Mouse (Mus musculus) adrenal gland, postnatal 10 days (tissue): ENCODE data around the gene Psmb3. TPM values are rescaled to one million over a fixed set of nuclear protein-coding genes. Genes with fewer than 3 reads are reported as not detected.

Source experiments
- DNase-seq: peaks from one replicate; pipeline ENCODE4 v3.0.0; 2021; ENCODE audit warnings: mixed read lengths
- total RNA-seq, 2 experiments: library from RNA; stranded (reverse); gene quantifications; 2 replicates each; pipeline ENCODE4 v1.2.3; 2021

Gene Psmb3
- total RNA-seq, 2 experiments from 2014 or later = 231 to 234 TPM

DNA sequence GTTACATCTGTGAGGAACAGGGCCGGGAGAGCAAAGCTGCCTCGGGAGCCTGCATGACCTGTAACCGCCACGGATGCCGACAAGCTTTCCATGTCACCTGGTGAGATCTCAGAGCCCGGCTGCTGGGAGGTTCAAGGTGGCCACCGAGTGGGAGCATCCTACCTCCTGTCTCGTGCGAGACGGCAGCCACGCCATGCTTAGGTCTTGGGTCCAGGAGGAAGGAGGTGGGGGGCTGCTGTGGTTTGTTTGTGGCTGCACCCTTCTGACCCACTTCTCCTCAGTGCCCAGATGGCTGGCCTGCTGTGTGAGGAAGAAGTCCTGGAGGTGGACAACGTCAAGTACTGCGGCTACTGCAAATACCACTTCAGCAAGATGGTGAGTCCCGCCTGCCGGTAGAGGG lies 36.4 kb upstream of the Psmb3 start:
- no peak for DNase-seq

DNA sequence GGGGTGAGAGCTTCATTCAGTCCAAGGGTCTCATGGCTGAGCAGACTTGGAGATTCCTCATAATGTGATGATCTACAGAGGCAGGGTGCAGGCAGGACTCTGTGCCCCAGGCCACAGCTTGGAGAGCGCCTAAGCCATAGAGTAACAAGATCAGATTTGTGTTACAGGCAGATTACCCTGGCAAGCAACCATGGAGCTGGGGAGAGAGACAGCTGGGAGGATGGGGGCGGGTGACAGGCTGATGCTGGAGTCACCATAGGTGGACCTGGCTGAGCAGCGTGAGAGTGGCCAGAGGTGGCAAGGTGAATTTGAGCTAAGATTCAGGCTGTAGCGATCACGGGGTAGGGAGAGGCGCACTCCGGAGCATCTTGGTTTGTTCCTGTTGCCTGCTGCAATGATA lies 35.0 kb upstream of the Psmb3 start:
- DNase-seq = no peak

DNA sequence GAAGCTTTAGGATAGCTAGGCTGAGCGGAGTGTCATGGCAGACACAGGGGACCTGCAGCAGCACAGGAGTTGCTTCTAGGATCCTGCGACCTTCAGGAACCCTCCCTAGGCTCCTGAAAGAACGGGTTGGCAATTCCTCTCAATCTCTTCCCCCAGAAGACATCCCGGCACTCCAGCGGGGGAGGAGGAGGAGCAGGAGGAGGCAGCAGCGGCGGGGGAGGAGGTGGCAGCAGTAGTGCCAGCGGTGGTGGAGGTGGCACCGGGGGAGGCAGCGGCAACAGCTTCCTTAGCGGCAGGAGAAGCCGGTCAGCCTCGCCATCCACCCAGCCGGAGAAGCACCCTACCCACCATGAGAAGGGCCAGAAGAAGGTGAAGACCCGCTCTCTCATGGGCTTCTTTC lies 33.9 kb upstream of the Psmb3 start:
- DNase-seq = no peak

DNA sequence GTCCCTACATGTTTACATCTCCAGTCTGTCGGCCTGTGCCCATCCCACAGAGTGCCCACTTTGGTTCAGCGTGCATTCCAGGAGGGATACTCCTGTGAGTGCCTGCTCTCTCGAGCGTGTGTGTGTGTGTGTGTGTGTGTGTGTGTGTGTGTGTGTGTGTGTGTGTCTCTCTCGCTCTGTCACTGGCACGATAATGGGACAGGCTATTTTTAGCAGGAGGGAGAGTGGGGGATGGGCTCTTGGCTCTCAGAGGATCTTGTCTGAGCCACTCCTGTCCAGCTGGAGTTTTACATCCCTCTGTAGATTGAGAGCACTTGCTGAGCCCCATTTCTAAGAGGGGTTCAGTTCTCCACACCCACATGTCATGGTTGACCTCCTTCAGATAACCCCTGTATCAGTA lies 33.4 kb upstream of the Psmb3 start:
- peak; percentile 70 for DNase-seq

DNA sequence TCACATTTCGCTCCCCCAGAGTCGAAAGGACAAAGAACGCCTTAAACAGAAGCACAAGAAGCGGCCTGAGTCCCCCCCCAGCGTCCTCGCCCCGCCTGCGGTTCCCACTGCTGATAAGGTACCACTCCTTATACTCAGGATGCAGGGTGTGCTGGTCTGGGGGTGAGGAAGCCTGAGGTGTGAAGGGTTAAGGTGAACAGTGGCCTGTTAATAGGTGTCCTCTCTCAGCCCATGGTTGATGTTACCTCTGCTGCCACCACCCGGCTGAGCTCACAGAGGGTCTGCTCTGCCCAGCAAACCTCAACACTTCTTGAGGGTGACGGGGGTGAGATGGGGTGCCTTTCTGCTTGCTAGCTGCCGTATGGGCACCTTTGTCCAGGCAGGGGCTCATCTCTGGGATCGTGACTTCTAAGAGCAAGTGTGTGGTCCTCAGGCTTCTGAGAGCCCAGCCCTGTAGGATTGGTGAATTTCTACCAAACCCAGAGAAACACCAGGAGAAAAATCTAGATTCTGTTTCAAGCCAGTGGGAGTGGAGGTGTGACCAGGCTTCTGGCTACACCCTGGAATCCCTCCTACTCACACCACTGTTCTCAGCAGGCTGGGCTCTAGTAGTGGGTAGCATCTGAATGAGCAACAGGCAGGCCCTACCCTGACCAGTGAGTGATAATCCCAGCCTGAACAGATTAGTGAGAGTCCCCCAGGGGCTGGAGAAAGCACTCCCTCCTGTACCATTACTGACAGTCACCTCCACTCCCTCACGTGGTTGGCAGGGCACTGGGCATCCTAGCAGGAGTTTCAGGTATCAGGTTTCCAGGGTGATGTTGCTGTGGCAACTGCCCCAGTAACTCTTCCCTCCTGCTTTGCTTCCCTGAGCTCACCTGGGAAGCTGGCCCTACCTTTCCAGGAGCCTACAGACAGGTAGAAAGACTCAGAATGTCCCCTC lies 32.7 kb upstream of the Psmb3 start:
- no peak for DNase-seq

DNA sequence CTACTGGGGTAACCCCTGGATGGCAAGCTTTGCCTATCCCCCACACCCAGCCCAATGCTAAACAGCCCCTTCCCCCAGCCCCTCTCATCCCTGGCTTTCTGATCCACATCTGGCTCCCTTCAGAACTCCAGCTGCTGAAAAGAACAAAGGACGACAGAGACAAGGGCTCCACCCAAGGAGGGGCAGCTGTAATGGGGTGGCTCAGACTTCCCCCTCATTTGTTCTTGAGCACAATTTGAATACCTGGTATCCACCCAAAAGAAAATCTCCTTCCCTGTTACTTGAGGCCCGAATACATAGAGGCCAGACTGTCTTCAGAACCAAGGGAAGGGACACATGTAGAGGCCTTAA lies 32.0 kb upstream of the Psmb3 start:
- no peak for DNase-seq

DNA sequence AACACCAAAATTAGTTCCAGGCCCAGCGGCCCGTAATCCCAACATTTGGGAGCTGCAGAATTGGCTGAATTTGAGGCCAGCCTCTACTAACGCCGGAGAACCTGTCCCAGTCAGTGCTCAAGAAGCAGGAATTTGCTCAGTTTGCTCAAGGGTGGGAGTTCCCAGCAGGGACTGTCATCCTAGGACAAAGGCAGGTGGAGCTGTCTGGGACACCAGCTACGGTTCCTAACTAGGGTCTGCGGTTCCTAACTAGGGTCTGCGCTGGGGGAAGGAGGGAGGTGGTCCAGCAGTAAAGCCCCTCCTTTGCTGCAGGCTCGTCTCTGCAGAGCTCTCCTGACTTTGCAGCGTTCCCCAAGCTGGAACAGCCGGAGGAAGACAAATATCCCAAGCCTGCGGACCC lies 30.1 kb upstream of the Psmb3 start:
- no peak for DNase-seq

DNA sequence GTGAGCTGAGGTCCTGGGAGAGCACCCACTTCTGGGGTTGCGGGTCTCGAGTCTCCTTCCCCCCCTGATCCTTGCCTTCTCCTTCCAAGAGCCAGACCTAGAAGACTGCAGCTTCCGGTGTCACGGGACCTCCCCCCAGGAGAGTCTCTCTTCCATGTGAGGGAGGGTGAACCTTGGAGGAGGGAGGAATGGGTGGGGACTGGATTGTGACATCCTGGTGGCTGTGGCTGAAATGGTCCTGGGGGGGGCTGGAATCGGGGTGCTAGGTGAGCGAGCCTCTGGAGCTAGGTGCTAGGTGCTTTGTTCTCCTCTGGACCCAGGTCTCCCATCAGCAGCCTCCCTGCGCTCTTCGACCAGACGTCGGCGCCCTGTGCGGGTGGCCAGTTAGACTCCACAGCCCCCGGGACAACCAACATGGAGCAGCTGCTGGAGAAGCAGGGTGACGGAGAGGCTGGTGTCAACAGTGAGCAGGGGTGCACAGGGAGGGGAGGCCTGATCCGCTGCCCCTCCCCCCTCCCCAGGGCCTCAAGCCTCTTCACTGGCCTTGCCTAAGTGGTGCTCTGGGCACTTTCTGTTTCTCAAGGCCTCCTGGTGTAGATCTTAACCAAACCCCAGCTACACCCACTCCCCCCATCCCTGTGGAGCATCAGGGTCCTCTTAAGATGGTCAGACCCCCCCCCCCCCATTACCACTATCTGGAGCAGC lies 27.0 kb upstream of the Psmb3 start:
- DNase-seq = no peak

DNA sequence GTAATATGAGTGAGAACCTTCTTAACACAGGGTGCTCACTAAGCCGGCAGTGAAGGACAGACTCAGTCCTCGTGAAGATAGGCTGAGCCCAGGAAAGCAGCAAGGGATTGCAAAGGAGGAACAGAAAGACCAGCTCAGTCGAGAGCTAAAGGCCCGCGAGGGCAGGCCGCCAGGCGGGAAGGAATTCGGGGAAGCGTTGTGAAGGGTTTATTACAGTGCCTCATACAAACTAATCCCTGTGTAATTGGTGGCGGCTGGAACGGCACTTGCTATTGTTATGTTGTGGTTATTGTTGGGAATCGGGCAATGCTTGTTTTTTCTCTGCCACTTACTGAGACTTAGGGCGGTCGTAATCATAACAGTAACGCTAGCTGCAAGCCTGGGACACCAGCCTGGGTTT lies 25.8 kb upstream of the Psmb3 start:
- no peak for DNase-seq

DNA sequence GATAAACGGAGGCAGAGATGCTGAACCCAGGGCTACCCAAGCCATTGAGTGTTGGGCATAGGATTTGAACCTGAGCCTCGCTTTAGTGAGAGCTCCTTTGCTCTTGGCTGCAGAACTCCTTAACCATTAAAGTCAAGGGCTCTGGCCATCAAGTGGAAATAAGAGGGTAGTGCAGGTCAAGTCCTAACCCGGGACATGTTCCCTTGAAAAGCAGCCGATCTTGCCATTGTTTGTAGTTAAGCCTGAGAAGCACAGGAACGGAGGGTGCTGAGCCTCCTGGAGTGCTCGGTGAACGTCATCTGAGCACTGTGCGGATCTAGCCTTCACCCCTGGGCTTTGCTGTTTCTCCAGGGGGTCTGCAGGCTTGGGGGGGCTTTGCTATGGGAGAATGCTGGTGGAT lies 25.4 kb upstream of the Psmb3 start:
- DNase-seq = no peak

DNA sequence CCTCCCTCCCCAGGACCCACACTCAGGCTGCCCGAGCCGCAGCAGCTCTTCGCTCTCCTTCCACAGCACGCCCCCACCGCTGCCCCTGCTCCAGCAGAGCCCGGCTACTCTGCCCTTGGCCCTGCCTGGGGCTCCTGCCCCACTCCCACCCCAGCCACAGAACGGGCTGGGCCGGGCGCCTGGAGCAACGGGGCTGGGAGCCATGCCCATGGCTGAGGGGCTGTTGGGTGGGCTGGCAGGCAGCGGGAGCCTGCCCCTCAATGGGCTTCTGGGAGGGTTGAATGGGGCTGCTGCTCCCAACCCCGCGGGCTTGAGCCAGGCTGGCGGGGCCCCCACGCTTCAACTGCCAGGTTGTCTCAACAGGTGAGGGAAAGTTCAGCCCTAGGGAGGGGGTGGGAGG lies 24.9 kb upstream of the Psmb3 start:
- DNase-seq = no peak

DNA sequence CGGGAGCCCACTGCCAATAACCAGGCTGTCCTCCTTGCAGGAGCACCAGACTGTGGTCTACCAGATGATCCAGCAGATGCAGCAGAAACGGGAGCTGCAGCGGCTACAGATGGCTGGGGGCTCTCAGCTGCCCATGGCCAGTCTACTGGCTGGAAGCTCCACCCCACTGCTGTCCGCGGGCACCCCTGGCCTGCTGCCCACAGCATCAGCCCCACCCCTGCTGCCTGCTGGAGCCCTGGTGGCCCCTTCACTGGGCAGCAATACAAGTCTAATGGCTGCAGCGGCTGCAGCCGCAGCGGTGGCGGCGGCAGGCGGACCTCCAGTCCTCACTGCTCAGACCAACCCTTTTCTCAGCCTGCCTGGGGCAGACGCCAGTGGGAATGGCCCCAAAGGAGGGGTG lies 22.8 kb upstream of the Psmb3 start:
- peak; percentile 61 for DNase-seq

DNA sequence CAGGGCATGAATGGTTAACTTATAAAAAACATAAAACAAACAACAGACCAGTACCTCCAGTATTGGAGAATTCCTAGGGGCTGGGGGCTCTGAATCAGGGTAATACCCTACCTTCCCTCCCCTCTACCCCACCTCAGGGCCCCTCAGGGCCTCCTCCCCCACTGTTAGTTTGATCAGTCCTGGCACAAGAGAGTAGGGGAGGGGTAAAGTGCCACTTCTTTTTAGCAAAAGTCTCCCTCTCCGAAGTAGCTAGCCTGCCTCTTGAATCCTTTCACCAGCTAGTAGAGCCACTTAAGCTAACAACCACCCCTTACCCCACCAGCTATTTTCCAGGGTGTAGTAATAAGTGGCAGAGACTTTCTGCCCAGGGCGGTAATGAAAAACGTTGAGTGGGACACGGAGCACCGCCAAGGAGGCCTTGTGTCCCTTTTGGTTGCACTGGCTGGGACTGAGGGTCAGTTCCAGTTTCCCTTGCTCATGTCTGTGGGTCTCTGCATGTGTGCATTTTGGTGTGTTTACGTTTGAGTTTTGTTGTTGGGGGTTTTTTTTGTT lies 20.6 kb upstream of the Psmb3 start:
- DNase-seq = no peak

DNA sequence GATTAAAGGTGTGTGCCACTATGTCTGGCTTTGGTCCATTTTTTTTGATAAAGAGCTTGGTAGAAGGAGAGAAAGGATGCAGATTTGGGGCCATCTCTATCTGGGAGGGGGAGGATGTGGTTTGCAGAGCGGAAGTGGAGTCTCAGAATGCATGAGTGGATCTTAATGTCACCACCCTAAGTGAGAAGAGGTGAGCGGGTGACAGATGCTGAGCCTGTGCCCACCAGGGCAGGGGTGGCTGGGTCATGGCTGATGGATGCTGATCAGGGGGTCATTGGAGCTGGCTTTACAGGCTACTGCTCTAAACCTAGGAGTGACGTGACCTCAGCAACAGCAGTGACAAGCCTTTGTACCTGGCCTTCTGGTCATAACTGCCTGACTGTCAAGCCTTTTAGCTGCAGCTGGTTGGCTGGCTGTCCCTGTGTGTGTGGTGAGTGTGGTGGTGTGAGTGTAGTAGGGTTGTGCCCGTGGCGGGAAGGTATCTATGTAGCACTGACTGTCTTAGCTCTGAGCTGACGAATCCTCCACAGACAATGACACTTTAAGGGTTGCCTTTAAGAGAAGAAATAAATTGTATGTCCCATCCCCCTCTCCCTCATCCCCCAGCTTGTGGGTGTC lies 19.0 kb upstream of the Psmb3 start:
- no peak for DNase-seq

DNA sequence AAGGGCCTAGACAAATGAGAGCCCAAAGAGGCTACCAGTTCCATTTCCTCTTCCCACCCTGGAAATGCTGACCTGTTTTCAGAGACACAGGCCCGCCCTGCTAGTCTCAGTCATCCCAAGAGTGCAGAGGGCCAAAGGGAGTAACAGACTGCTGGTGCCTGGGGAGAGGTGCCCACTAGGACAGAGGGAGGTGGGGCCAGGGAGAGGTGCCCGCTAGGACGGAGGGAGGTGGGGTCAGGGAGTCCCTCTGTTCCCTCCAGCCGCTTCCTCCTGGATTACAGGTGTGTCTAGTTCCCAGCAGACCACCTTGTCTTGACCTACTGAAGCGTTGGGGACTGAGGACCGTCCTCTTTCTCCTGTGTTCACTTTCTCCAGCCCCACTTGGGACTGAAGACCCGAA lies 18.4 kb upstream of the Psmb3 start:
- DNase-seq = peak; percentile 49

DNA sequence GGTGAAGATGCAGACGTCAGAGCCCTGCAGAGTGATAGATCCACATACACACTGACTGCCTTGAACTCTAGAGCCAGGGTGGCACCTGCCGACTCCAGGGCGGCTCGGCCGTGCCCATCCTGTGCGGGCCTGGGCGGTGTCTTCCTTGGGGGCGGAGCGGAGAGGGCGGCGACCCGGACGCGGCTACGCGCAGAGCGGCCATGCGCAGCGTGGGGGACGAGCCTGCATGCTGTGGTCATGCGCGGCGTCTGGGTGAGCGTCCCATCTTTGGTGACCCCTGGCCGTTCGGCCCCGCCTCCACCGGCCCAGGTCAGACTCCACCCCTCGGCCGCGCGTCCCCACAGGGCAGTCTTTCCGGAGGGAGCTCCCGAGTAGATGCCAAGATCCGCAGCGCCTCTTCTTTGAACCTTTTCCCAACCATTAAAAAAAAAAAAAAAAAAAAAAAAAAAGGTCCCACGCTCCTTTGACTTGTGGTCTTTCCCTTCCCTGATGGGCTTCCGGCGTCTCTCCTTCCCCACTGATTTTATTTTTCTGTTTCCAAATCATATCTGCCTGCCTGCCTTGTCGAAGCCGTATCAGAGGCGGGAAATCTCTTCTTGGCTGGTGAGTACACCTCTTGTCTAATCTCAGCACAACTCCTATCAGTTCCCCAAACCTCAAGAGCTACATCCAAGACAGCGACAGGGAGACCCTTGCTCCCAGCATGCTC lies 17.4 kb upstream of the Psmb3 start, which contains the start of gene Cisd3:
Gene Cisd3, plus strand, starts transcription at position 214 of the 709 bp plus-strand sequence.
- DNase-seq = peak; percentile 97

DNA sequence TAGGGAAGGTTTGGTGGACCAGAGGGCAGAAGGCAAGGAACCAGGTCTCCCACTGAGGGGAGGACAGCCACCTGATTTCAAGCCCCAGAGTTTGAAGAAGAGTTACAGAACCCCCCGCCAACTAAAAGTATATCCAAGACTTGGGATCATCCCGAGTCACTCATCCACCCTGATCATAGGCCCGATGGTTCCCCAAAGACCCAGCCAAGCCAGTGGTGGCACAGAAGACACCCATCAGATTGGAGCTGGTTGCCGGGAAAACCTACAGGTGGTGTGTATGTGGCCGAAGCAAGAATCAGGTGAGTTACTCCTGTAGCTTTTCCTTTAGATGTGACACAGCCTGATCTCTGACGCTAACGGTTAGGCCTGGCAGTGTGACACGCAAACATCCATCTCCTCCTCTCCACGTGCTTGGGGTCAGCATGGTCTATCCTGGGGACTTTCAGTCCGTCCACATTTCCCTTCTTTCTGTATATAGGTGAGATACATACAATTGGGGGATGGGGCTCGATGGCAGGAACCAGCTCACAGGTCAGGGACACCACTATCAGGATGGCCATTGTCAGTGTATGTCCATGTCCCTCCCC lies 16.8 kb upstream of the Psmb3 start:
- peak; percentile 20 for DNase-seq

DNA sequence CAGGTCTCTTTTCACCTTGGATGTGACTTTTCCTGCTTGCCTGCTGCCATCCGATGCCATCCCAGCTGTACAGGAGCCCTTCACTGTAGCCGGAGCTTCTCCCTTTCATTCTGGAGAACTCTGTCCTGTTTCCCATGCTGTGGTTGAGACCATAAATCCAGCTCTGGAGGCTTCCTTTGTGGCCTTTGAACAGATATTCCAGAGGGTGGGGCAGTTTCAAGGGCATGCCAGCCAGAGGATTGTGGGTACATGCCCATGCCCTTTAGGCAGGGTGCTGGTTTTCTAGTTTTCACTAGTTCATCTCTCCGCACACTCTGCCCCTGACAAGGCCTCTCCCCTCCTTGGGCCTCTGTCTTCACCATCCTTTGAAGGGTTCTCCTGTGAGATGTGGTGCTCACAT lies 16.1 kb upstream of the Psmb3 start:
- DNase-seq = peak; percentile 57

DNA sequence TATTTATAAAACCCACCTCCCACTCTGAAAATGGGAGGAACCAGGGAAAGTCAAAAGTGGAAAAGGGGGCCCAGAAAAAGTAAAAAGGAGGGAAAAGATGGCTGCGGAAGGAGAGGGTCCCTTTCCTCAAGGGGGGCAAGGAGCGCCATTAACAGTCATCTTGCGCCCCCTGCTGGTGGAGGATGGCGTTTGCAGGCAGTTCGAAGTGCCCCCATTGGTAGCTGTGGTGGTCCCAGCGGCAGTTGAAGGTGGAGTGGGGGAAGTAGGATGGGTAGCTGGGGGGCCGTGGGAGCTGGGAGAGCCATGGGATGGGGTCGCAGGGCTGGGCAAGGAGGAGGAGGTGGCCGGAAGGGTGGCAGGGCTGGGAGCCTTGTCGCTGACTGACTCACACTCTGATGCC lies 13.3 kb upstream of the Psmb3 start:
- DNase-seq = peak; percentile 78

DNA sequence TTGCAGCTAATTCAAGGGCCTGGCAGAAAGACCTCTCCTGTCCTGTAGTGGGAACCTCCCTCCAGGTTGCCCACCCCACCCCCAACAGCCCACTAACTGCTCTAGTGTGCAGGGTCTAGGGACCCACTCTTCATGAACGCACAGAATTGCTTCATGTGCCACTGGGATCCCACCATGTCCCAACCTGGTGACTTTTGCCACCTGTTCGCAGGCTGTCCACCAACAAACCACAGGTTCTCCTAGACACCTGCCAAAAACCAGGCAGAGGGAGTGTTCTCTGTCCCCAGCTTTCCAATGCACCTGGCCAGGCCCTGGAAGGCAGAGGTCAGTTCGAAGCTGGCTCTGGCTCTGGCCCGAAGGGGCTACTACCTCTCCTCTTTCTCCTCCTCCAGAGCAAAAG lies 8.8 kb upstream of the Psmb3 start:
- no peak for DNase-seq

DNA sequence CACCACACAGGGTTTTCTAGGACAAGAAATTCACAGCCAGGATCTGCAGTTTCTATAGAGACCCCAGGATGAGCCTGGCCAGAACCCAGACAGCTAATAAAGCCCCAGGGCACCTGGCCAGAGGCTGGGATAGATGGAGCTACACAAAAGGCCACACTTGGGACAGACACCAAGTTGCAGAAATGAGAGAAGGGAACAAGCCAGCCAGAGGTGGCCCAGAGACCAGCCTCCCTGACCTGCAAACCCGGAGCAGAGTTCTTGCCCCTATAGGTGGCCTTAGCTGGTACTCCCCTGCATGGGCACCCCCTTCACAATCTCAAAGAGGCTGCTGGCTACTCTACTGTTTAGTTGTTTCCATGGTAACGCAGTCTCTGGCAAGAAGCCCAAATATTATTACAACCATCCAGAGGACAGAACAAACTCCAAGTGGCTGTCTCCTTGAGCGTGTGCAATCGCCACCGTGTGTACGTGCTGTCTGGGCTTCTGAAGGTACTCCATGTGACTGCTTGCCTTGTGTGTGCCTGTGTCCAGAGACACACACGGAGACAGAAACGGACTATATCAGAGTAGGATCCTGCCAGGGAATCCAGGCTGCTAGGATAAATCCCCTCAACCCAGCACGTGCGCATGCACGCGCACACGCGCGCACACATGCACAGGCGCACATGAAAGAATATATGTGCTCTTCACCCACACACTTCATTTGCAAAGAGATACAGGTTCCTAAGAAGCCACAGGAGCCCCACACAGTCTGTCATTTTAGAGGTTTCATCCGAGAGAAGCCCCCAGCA lies 8.1 kb upstream of the Psmb3 start:
- DNase-seq = peak; percentile 71
